Mouse (Mus musculus): ENCODE measurements around the gene Camsap1. TPM values are rescaled to one million over a fixed set of nuclear protein-coding genes. Genes with fewer than 3 reads are reported as not detected.

Gene Camsap1
- polyA plus RNA-seq, 1 experiment, result 12.2 TPM

DNA sequence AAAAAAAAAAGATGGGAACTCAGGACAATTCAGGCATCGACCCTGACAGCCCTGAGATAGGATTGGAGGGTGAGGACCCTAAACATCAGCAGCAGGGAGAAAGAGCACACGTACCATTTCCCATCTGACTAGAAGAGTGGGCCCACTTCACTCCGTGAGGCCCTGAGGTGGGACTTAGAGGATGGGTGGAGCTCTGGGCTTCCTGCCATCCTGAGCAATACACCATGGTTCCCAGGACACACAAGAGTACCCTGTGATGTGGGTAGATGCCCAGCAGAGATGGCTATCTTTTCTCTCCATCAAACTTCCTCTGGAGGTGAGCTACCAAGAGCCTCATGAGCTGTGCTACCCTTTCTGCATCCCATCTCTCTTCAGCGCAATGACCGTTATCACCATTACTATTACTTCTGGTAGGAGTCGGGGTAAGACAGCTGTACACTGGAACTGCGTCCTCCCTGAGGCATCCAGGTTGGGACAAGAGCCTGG is 105.8 kb downstream of the Camsap1 start:
- H3ac ChIP-seq (ENCODE audit: control insufficient read depth, insufficient read length, low read depth), result no peak overlapping the region
- no peaks in the 10 kb centered on the region for H3K79me2 ChIP-seq (ENCODE audit: control insufficient read depth, insufficient read depth)
- no peaks in the 10 kb centered on the region for H3K79me3 ChIP-seq (ENCODE audit: low read depth)
- H3K4me3 ChIP-seq (ENCODE audit: insufficient read depth, poor library complexity, severe bottlenecking), result no peak overlapping the region
- no peak for TF ChIP-seq USF1 (IDR thresholded peaks at IDR 0.05; ENCODE audit: low read depth)
- TF ChIP-seq CTCF (IDR thresholded peaks at IDR 0.05; ENCODE audit: control insufficient read depth, insufficient read depth, insufficient read length), result no peak
- TF ChIP-seq MAX (IDR thresholded peaks at IDR 0.05), result no peak
- TF ChIP-seq MYOG (IDR thresholded peaks at IDR 0.05; ENCODE audit: control insufficient read depth, extremely low read depth, insufficient read length), result no peak
- no peak for TF ChIP-seq CEBPB (IDR thresholded peaks at IDR 0.05; ENCODE audit: low read depth)
- no peak for TF ChIP-seq MYOD1 (IDR thresholded peaks at IDR 0.05; ENCODE audit: control insufficient read depth, insufficient read length, low read depth)
- TF ChIP-seq FOSL1 (IDR thresholded peaks at IDR 0.05; ENCODE audit: insufficient read depth, low read length, poor library complexity, severe bottlenecking), result no peak
- H3K27me3 ChIP-seq (ENCODE audit: control insufficient read depth, insufficient read depth, insufficient read length), result peaks cover 33% of the 10 kb centered on the region
- H3K36me3 ChIP-seq (ENCODE audit: control insufficient read depth, insufficient read depth), result no peaks in the 10 kb centered on the region

Other genes with a start within 250 kb of the Camsap1 start
- not detected for gene Obp2b, start 246.3 kb downstream of the Camsap1 start, polyA plus RNA-seq (2012; fragmentation: generic; extraction: Trizol)
- not detected for gene Lcn3, start 217.7 kb downstream of the Camsap1 start, polyA plus RNA-seq (2012; fragmentation: generic; extraction: Trizol)
- not detected for gene Lcn11, start 206.3 kb downstream of the Camsap1 start, polyA plus RNA-seq (2012; fragmentation: generic; extraction: Trizol)
- not detected for gene Gm13539, start 201.0 kb downstream of the Camsap1 start, polyA plus RNA-seq (2012; fragmentation: generic; extraction: Trizol)
- not detected for gene Glt6d1, start 167.4 kb downstream of the Camsap1 start, polyA plus RNA-seq (2012; fragmentation: generic; extraction: Trizol)
- not detected for gene Lcn9, start 160.1 kb downstream of the Camsap1 start, polyA plus RNA-seq (2012; fragmentation: generic; extraction: Trizol)
- gene Sohlh1, start 136.0 kb downstream of the Camsap1 start, polyA plus RNA-seq (2012; fragmentation: generic; extraction: Trizol), result not detected
- not detected for gene Kcnt1, start 119.5 kb downstream of the Camsap1 start, polyA plus RNA-seq (2012; fragmentation: generic; extraction: Trizol)
- gene Ubac1, start 38.5 kb upstream of the Camsap1 start, polyA plus RNA-seq (2012; fragmentation: generic; extraction: Trizol), result 60.6 TPM
- 20.8 TPM for gene Nacc2, start 139.9 kb upstream of the Camsap1 start, polyA plus RNA-seq (2012; fragmentation: generic; extraction: Trizol)
- gene Lhx3, start 225.0 kb upstream of the Camsap1 start, polyA plus RNA-seq (2012; fragmentation: generic; extraction: Trizol), result not detected

Data from C2C12 (cell line).